Mouse (Mus musculus) MN1 (cell line): ENCODE data around the gene Gtf2f2.

Source experiments
- DNase-seq: peaks from one replicate; pipeline ENCODE4 v3.0.0-alpha.2; 2016; ENCODE audit warnings: low spot score

The Gtf2f2 gene

GRCm38 (mm10) chr14:76010102-76011061 is at the start of gene Gtf2f2:
Gene Gtf2f2 (minus strand): TSS chr14:76010865.
- DNase-seq = peak; percentile 96

- no peak for DNase-seq
These were observed 48.8 kb upstream of the Gtf2f2 start for GRCm38 (mm10) chr14:76059441-76059840.

- DNase-seq = no peak
These were observed 43.1 kb upstream of the Gtf2f2 start for GRCm38 (mm10) chr14:76053726-76054125.

DNA sequence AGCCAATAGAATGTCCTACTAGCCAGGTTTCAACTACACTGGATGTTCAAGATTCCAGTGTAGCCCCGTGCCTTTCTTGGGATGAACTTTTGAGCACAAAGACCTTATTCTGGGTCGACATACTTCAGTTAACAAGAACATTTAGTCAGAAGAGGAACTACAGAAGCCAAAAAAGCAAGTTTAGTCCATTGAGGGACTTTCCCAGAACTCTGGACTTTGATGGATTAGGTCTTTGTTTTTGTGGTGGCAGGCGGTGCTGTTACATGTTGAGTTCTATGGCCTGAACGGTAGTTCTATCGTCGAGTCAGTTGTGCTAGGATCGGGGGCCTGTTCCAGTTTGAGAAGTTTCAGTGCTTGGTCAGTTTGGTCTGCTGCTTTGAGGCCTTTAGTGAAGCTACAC is 41.3 kb upstream of the Gtf2f2 start:
- no peak for DNase-seq

GRCm38 (mm10) chr14:76045767-76046166 is 35.1 kb upstream of the Gtf2f2 start:
- no peak for DNase-seq

DNA sequence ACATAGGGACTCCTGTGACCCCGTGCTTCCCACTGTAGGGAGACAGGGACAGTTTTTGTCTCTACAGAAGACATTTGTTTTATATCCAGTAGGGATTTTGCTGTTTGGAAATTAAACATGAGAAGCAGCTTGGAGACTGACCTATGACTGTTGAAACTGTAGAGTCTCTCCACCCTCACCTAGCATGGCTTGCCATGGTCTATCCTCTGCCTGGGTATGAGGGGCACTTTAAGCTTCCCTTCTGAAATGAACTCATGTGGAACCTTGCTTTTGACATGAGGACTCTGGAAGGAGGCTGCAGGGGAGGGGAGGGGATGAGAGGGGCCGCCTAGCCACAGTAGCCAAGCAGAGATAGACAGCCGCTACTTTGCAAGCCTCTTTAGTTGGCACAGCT is 33.5 kb upstream of the Gtf2f2 start:
- no peak for DNase-seq

DNA sequence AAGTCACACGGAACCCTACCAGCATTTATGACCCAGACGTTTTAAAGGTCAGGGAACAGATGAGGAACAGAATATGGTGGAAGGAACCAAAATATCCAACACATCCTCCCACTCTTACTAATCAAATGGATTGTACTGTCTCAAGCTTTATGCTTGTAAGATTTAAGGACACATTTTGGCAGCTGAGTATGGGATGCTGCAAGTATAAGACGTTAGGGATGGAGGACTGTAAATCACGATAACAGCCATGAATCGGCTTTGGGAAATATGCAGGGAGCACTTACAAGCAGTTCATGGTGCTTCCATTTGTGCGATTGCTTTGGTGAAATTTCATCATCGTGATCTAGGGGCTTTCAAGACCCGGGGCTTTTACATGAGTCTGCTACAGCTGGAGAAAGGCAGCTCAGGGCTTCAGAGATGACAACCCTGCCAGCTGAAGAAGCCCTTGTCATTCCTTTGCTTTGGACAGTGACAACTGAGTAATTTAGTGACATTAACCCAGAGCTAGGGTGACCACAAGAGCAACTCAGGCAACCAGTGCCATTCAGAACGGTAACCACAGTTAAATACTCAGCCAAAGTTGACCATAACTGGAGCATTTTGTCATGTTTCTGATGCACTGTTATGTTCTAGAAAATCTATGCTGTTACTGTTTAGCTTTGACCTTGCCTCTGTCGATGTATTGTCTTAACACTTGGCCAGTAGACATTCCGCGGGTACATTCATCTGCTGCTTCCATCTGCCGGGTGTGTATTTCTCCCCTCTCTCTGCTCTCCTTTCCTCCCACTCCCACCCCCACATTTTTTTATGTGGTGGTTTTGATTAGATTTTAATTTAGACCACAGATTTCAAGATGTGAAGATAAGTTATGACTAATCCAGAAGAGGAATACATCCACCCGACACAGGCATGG is 32.8 kb upstream of the Gtf2f2 start:
- no peak for DNase-seq

- peak; percentile 51 for DNase-seq
These were observed 22.6 kb upstream of the Gtf2f2 start for GRCm38 (mm10) chr14:76033221-76033637.

DNA sequence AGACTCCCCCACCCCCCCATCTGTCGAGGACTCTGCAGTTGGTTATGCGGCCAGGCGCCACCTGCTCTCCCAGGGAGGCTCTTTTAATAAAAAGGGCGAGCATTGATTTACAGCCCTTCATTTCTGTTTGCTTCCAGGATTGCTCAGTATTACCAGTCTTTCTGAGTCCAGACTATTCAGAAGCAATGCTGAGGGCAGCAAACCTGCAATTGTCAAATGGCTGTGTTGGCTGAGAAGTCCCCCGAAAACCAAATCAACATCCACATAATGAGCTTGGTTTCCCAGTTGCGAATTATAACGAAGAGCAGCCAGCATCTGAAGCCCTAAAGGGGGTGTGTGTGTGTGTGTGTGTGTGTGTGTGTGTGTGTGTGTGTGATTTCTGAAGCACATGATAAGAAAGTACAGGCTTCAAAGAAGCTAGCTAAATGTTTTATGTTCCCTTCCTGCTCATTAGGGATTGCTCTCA is 22.0 kb upstream of the Gtf2f2 start:
- DNase-seq = peak; percentile 53

DNA sequence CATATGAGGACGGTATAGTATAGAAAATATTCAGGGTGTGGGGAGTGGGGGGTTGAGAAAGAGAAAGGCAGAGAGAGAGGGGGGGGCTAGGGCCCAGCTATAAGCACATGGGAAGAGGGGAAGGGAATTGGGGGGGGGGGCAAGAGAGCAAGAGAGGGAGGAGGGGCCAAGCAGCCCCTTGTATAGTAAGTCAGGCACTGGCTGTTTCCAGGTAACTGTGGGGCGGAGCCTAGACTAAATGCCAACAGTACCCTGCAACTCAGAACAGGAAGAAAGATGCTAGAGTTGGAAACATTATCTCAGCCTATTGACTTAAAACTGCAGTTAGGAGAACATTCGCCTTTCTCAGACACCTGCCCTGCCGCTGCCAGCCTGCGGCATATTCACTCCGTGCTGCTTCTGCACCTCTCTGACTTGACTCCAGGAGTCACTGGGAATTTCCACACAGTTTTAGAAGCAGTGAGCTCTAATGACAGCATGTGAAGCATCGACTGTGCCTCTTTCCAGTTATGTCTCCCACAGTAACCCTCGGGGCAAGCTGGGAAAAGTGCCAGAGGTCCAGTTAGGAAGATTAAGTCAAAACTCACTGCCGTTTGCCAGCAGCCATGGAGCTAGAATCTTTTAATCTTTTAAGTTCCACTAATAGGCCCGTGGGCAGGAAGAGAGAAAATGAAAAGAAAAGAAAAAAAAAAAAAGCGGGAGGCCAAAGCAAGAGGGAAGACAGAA is 20.6 kb upstream of the Gtf2f2 start:
- peak; percentile 82 for DNase-seq

DNA sequence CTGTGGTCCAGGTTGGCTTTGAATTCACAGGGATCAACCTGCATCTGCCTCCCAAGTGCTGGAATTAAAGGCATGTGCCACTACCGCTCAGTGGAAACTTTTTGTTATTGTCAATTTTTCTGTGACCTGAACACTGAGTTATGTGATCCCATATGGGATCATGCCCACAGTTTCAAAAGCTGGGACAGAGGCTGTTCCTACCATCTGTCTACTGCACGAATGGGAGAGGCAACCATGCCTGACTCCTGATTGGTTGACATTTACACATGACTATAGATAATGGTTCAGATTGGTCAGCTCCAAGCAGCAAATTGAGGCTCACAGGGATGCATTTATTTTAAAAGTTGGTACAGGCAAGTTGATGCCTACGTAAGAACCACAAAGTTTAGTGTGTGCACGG is 14.0 kb upstream of the Gtf2f2 start:
- DNase-seq = no peak

GRCm38 (mm10) chr14:76020927-76021719 is 10.5 kb upstream of the Gtf2f2 start:
- DNase-seq = no peak

GRCm38 (mm10) chr14:76020259-76020785 is 9.7 kb upstream of the Gtf2f2 start:
- peak; percentile 14 for DNase-seq

DNA sequence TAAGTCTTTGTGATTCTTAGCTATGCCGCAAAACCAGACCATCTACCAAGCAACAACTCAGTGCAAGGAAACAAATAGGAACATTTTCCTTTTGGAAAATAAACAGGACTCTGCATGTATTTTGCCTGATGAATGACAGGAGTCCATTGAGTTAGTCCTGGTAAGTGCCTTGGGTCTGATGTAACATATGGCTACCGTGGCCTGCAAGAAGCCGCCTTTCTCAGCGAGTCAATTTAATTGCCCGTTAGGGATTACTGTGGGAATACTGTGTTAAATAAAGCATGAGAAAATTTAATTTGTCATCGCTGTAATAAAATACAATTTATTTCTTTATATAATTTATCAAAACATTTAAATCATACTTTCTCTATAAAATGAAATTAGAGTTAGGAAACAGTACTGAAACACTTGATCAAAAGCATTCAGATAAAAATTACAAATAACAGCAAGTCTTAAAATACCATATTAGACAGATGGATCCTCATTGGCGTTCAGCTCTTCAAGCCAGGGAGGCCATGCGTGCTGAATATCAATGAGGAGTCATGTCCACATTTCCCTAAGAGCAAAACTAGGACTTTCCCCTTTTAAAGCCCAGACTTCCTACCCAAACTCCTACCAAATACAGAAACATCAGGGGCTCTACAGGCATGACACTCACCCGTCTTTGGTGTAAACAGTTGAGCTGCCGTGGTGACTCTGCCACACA is 7.3 kb upstream of the Gtf2f2 start:
- peak; percentile 42 for DNase-seq

DNA sequence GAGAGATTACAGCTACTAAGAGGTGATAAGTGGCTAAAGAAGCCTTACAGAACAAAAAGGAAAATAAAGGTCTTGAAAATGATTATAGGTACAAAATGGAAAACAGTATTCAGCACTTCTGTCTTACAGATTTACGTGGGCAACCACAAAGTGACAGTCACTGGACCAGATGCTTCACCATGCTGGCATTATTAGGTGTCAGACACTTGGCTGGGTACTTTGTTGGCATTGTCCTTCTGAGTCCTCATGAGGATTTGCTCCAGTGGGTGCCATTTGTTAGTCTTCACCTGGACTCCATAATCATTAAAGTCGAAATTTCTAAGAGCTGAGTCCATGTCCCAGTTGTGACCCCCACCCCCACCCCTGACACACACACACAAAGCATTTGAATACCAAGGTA is 3.7 kb upstream of the Gtf2f2 start:
- no peak for DNase-seq

DNA sequence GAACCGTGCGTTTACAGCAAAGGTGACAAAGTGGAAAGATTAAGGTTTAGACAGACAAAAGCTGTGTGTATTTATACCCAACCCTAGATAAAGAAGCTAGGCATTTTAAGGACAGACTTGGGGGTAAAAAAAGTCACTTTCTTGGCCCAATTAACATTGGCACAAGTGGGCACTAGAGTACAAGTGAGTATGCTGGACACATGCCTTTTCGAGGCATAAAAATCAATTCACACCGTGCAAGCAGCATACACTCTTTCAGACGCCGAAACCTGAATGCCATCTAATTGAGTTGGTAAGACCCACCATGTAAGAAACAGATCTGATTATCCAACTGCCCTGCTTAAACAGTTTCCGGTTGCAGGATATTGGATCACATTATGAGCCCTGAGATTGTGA is 395 bp upstream of the Gtf2f2 start:
- DNase-seq = peak; percentile 32

- DNase-seq = peak; percentile 49
These were observed 1.5 kb downstream of the Gtf2f2 start for GRCm38 (mm10) chr14:76009185-76009584.

GRCm38 (mm10) chr14:76008174-76008573 is 2.5 kb downstream of the Gtf2f2 start:
- DNase-seq = no peak

GRCm38 (mm10) chr14:76005011-76005410 is 5.7 kb downstream of the Gtf2f2 start:
- no peak for DNase-seq

DNA sequence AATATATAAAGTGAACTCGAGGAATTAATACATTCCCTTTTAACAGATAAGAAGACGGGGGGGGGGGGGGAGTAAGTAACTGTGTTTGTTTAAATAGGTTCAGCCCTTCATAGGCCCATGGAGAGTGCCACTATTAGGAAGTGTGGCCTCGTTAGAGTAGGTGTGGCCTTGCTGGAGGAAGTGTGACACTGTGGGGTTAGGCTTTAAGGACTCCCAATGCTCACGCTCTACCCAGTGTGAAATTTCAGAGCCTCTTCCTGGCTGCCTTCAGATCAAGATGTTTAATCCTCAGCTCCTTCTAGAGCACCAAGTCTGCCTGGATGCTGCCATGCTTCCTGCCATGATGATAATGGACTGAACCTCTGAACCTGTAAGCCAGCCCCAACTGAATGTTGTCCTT is 8.9 kb downstream of the Gtf2f2 start:
- no peak for DNase-seq
